Mouse (Mus musculus) liver, adult 2 months (tissue): ENCODE measurements around the gene Capza1. TPM values are rescaled to one million over a fixed set of nuclear protein-coding genes. Genes with fewer than 3 reads are reported as not detected.
"Not testable (repeated sequence)": the region's sequence is repeated elsewhere in the genome, so short reads cannot be mapped to it uniquely, and the experiment has no call there.

Experiments used
- DNase-seq: peaks from one replicate; pipeline ENCODE4 v3.0.0-alpha.2; 2011; ENCODE audit warnings: low read depth, low spot score; ENCODE audit errors: extremely low read depth
- H3K27ac ChIP-seq: fragments of 200-500 bp; replicated peaks from 2 replicates; pipeline ENCODE4 v1.5.1; 2012; ENCODE audit warnings: low read depth, mild to moderate bottlenecking, control low read depth, inconsistent platforms, low read length; ENCODE audit not compliant: insufficient read depth
- H3K27me3 ChIP-seq: fragments of 200-500 bp; 2 replicates; pipeline ENCODE4 v1.6.1; 2012; ENCODE audit warnings: mild to moderate bottlenecking, moderate library complexity, low read length, inconsistent platforms; ENCODE audit not compliant: control insufficient read depth, insufficient read depth
- H3K36me3 ChIP-seq: fragments of 200-500 bp; 2 replicates; pipeline ENCODE4 v1.6.1; 2012; ENCODE audit warnings: low read length, inconsistent platforms; ENCODE audit not compliant: control insufficient read depth, insufficient read depth
- H3K4me1 ChIP-seq: fragments of 200-500 bp; 2 replicates; pipeline ENCODE4 v1.6.1; 2011; ENCODE audit warnings: low read length; ENCODE audit not compliant: control insufficient read depth, insufficient read depth
- H3K4me3 ChIP-seq: fragments of 200-500 bp; 2 replicates; pipeline ENCODE4 v1.5.1; 2011; ENCODE audit warnings: low read depth, mild to moderate bottlenecking, control low read depth, low read length, moderate library complexity; ENCODE audit not compliant: insufficient read depth
- H3K79me2 ChIP-seq: fragments of 200-500 bp; 2 replicates; pipeline ENCODE4 v1.6.1; 2012; ENCODE audit warnings: inconsistent platforms, mild to moderate bottlenecking, low read length, moderate library complexity; ENCODE audit not compliant: control insufficient read depth, insufficient read depth
- H3K9ac ChIP-seq: fragments of 200-500 bp; 2 replicates; pipeline ENCODE4 v1.6.1; 2012; ENCODE audit warnings: low read depth, mild to moderate bottlenecking, control low read depth, inconsistent platforms, low read length
- CTCF ChIP-seq: fragments of 200-500 bp; IDR thresholded peaks from 2 replicates; pipeline ENCODE4 v1.5.1; 2011; ENCODE audit warnings: low read depth, low read length, control low read depth
- POLR2A ChIP-seq: fragments of 200-500 bp; IDR thresholded peaks from 2 replicates; pipeline ENCODE4 v1.6.1; 2011; ENCODE audit warnings: low read length, control low read depth; ENCODE audit not compliant: insufficient read depth; ENCODE audit errors: extremely low read depth
- WGBS: fragments of 180-500 bp; shearing (Covaris S2); methylation state at CpG from one replicate; pipeline ENCODE4 v1.1.7; 2018; 5-methylcytosine and 5-hydroxymethylcytosine counted together
- polyA plus RNA-seq: library from polyadenylated mRNA; depleted of rRNA; stranded (reverse); fragments of >200 nt; gene quantifications from 2 replicates; pipeline ENCODE4 v1.2.3, GENCODE M21; 2012
- total RNA-seq: library from RNA; depleted of rRNA; stranded (reverse); fragments of >200 nt; gene quantifications from 2 replicates; pipeline ENCODE4 v1.2.3, GENCODE M21; 2014

Gene Capza1
- total and polyA plus RNA-seq, 2 experiments, result 8.1 to 30.1 TPM

- no peak overlapping the region for H3K4me3 ChIP-seq
- H3K36me3 ChIP-seq, result peaks cover 46% of the 10 kb centered on the region
- no peak overlapping the region for H3K27ac ChIP-seq
- no peak overlapping the region for H3K9ac ChIP-seq
- TF ChIP-seq CTCF (no peak), POLR2A (no peak)
- no peaks in the 10 kb centered on the region for H3K27me3 ChIP-seq
- no peaks in the 10 kb centered on the region for H3K79me2 ChIP-seq
- WGBS, result 82% methylated on average over 3 of the region's 3 CpGs
- no peaks in the 10 kb centered on the region for H3K4me1 ChIP-seq
- no peak for DNase-seq
Measured at GRCm38 (mm10) chr3:104896141-104896540, 31.8 kb upstream of the Capza1 start.

GRCm38 (mm10) chr3:104888585-104888984 lies 24.3 kb upstream of the Capza1 start:
- 93% methylated on average over 3 of the region's 3 CpGs for WGBS
- Histone ChIP-seq H3K27ac (no peak overlapping the region), H3K79me2 (no peaks in the 10 kb centered on the region; the same call in 1 of the 2 replicates), H3K27me3 (no peaks in the 10 kb centered on the region), H3K4me1 (no peaks in the 10 kb centered on the region), H3K4me3 (no peak overlapping the region), H3K36me3 (peaks cover 36% of the 10 kb centered on the region), H3K9ac (no peak overlapping the region)
- no peak for DNase-seq
- TF ChIP-seq CTCF, result no peak
- TF ChIP-seq POLR2A, result no peak

GRCm38 (mm10) chr3:104869611-104870010 lies 5.3 kb upstream of the Capza1 start:
- no peak overlapping the region for H3K27ac ChIP-seq
- H3K4me1 ChIP-seq, result peaks cover 3% of the 10 kb centered on the region; the same call in 1 of the 2 replicates
- no peak overlapping the region for H3K4me3 ChIP-seq
- no peak for DNase-seq
- peaks cover 40% of the 10 kb centered on the region for H3K36me3 ChIP-seq
- no peaks in the 10 kb centered on the region for H3K27me3 ChIP-seq
- TF ChIP-seq POLR2A (no peak), CTCF (no peak)
- no peak overlapping the region for H3K9ac ChIP-seq
- peaks cover 6% of the 10 kb centered on the region; the same call in 1 of the 2 replicates for H3K79me2 ChIP-seq

GRCm38 (mm10) chr3:104866674-104867073 lies 2.4 kb upstream of the Capza1 start:
- not testable (repeated sequence) for H3K27ac ChIP-seq, H3K79me2 ChIP-seq, DNase-seq, H3K4me3 ChIP-seq, H3K27me3 ChIP-seq, H3K4me1 ChIP-seq, H3K9ac ChIP-seq
- H3K36me3 ChIP-seq, result peaks cover 17% of the 10 kb centered on the region; the same call in 1 of the 2 replicates

- TF ChIP-seq POLR2A (no peak), CTCF (no peak)
- Histone ChIP-seq H3K9ac (peak overlapping the region; percentile 87), H3K27me3 (no peaks in the 10 kb centered on the region), H3K27ac (peak overlapping the region; percentile 88), H3K79me2 (peaks cover 9% of the 10 kb centered on the region; the same call in 1 of the 2 replicates), H3K4me1 (peaks cover 5% of the 10 kb centered on the region; the same call in 1 of the 2 replicates), H3K4me3 (peak overlapping the region; percentile 84), H3K36me3 (peaks cover 9% of the 10 kb centered on the region; the same call in 1 of the 2 replicates)
- no peak for DNase-seq
- under 1% methylated on average over 12 of the region's 12 CpGs for WGBS
Measured at GRCm38 (mm10) chr3:104865341-104865788, 1.1 kb upstream of the Capza1 start.

- H3K79me2 ChIP-seq, result peaks cover 10% of the 10 kb centered on the region; the same call in 1 of the 2 replicates
- H3K27me3 ChIP-seq, result no peaks in the 10 kb centered on the region
- peaks cover 5% of the 10 kb centered on the region for H3K36me3 ChIP-seq
- WGBS, result under 1% methylated on average over 48 of the region's 48 CpGs
- peak overlapping the region; percentile 84 for H3K4me3 ChIP-seq
- TF ChIP-seq POLR2A (peak; percentile 72; the same call in 1 of the 2 replicates), CTCF (no peak)
- peak overlapping the region; percentile 87 for H3K9ac ChIP-seq
- H3K27ac ChIP-seq, result peak overlapping the region; percentile 88
- peak; percentile 85 for DNase-seq
- H3K4me1 ChIP-seq, result peaks cover 5% of the 10 kb centered on the region; the same call in 1 of the 2 replicates
Measured at GRCm38 (mm10) chr3:104864651-104865340, 491 bp upstream of the Capza1 start.
